Mouse (Mus musculus) thymus, postnatal 14 days (tissue): Measurements from ENCODE around the gene Gm49027.

ENCODE experiments used
- DNase-seq: peaks from one replicate; pipeline ENCODE4 v3.0.0; 2021

The Gm49027 gene

DNA sequence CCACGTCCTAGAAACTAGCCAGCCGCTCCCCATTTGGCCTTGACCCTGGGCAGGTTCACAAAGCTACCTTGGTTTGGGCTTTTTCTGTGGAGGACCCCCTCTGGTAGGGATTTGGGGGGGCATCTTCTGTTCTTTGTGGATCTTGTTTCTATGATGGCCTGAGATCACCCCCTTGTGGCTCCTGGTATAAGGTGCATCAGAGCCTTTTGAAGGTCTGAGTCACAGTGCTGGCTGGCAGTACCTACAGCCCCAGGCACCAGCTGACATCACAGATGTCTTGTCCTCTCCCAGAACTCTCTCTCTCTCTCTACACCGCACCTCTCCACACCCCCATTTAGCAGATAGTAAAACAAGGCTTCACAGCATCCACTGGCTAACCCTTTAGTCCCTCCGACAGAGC, 25.6 kb downstream of the Gm49027 start:
- peak; percentile 50 for DNase-seq

DNA sequence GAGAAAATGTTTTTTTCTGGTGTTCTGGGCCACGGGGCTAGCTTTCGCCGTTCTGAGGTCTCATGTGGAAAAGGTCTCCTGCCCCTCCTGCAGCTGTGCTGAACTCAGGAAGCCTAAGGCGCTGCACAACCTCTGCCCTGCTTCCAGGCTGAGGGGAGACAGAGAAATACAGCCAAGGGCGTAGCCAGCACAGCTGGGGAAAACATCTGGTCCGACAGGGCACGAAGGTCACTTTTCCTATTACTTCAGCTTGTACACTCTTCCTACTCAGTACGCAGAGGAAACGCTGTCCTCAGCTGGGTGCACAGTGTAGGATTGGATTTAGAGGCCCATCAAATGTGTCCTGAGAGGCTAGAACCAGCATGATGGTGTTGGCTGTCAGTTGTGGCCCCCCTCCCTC, 35.4 kb downstream of the Gm49027 start:
- no peak for DNase-seq

DNA sequence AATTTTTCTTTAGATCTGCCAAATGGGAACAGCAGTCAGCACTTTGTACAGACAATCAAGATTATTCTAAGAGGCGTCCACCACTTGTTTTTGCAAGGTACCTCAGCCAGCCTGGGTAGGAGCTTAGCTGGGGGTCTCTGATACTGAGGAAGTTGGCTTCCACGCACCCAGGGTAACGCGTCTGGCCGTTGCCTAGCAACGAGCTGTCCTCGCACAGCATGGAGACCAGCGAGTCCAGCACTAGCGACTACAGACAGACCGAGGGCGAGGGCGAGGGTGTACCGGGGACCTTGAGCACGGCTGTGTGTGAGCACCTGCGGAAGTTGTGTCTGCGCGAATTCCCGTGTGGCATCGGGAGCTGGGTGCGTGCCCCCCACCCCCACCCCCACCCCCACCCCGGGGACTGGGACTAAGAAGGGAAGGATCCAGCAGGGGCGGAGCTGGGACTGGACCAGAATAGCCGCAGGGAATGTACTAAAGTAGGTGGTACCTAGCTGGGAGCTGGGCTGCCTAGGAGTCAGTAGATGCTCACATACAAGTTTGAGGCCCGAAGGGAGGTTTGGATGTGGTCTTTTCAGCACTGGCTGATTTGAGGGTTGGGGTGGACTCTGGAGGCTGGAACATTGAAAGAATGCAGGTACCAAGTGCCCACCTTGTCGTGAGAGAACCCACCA, 36.0 kb downstream of the Gm49027 start, which contains the start of the genes Lrrc43 and Il31:
Gene Lrrc43, plus strand, starts transcription at position 194 of the 674 bp plus-strand sequence.
Gene Il31, minus strand, starts transcription at position 378 of the 674 bp plus-strand sequence.
- DNase-seq, result no peak

GRCm38 (mm10) chr5:123487659-123488395, 37.5 kb downstream of the Gm49027 start:
- no peak for DNase-seq

- no peak for DNase-seq
Observed at GRCm38 (mm10) chr5:123473817-123474216, 51.5 kb downstream of the Gm49027 start.

GRCm38 (mm10) chr5:123470784-123471400, 54.4 kb downstream of the Gm49027 start:
- no peak for DNase-seq

GRCm38 (mm10) chr5:123464638-123465037, 60.6 kb downstream of the Gm49027 start:
- DNase-seq, result no peak
